Mouse (Mus musculus): ENCODE results near the gene Washc1.
"Not testable (repeated sequence)": the region's sequence is repeated elsewhere in the genome, so short reads cannot be mapped to it uniquely, and the experiment has no call there.

Washc1 gene

DNA sequence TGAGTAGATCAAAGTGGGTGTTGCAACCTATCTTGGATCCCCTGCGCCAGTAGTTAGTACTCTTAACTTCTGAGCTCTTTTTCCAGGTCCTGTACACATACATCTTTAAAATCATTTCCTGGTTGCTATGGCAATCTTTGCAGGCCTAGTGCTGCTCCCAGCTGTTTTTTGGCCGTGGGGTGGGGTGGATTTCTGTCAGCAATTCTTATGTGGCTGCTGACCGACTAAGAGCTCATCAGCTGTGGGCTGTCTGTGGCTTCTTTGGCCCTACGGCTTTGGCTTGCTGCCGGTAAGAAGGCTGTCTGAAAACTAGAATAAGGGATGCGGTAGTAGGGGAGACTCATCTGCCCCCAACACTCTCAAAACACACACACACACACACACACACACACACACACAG lies 599 bp upstream of the Washc1 start:
- DNase-seq (ENCODE audit: inconsistent age in 2 of 2, low spot score in 1 of 2) = peak in 1 of 2 experiments; percentile 61

DNA sequence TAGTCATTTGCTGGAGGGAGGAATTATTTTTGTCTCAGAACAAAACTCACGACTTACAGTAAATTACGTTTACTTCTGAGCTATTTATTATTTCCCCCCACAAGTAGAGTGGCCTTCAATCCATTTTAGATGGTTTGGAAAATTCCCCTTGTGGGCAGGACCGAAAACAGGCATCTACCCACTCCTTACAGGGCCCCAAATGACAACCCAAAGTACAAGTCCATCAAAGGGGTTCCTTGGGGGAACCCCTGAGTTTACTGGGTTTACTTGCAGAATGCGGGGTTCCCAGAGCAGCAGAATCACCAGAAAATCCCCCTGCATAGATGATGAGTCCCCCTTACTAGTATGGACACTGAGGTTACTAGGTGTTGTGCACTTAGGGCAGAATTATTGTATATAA lies 821 bp downstream of the Washc1 start:
- DNase-seq (ENCODE audit: inconsistent age in 2 of 2, low spot score in 1 of 2) = no peak

DNA sequence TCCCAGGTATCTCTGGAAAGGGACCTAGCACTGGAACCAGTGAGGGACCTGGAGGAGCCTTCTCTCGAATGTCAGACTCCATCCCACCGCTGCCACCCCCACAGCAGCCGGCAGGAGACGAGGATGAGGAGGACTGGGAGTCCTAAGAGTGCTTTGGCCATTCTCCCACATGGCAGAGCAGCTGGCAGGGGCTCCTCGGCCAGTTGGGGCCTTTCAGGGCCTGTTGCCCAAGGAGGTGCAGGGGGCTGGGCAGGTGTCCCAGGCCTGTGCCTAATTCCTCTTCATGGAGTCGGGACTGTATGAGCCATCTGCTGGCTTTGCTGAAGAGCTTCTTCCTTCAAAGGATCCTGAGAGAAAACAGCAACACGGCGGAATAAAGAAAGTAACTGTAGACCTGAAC lies 7.6 kb downstream of the Washc1 start:
- no peak for DNase-seq (ENCODE audit: inconsistent age in 2 of 2, low spot score in 1 of 2)

DNA sequence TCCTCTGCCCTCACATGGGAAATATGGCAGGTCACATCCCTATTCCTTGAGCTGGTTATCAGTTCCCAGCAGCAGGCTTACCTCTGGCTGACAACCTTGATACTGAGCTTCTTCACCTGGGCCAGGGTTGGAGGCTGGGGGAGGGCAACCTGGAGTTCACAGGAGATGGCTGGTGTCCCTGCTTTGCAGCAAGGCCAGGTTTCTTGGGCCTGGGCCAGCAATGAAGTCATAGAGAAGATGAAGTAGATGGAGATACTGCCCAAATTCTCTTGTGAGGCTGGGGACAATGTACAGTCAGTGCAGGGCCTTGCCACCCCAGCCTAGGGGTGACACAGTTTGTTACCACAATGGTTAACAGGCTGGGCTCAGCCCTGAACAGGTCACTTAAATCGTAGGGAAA lies 9.4 kb downstream of the Washc1 start:
- DNase-seq (ENCODE audit: inconsistent age in 2 of 2, low spot score in 1 of 2) = peak in 1 of 2 experiments; percentile 47

DNA sequence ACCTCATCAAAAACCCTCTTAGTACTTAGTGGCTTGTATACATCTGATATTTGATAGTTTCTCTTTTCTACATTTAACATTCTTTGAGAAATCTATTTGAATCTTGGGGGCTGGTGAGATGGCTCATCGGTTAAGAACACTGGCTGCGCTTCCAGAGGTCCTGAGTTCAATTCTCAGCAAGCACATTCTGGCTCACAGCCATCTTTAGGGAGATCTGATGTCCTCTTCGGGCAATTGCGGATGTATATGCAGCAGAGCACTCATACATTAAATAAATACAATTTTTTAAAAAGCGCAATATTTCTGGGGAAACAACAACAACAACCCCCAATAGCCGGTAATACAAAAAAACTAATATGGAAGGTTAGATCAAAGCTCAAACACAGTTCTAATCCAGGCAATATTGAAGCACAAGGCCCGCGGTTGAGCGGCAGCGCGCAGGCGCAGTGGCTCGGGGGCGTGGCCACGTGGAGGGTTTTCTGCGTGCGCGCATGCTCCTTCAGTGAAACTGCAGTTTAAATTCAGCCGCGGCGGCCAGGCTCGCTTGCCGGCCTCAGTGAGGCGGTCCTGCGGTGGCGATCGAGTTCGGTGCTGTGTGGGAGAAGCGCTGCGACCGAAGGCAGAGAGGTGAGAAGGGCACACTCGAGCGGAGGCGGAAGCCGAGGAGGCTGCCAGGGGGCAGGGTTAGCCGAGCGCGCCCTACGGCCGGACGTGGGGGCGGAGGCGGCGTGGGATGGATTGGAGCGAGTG lies 11.9 kb downstream of the Washc1 start, which contains the start of gene Ddx11:
Ddx11 (plus strand) TSS at position 455 of the 750 bp plus-strand sequence.
- DNase-seq (ENCODE audit: inconsistent age in 2 of 2, low spot score in 1 of 2) = peak; percentile 93 to 98

DNA sequence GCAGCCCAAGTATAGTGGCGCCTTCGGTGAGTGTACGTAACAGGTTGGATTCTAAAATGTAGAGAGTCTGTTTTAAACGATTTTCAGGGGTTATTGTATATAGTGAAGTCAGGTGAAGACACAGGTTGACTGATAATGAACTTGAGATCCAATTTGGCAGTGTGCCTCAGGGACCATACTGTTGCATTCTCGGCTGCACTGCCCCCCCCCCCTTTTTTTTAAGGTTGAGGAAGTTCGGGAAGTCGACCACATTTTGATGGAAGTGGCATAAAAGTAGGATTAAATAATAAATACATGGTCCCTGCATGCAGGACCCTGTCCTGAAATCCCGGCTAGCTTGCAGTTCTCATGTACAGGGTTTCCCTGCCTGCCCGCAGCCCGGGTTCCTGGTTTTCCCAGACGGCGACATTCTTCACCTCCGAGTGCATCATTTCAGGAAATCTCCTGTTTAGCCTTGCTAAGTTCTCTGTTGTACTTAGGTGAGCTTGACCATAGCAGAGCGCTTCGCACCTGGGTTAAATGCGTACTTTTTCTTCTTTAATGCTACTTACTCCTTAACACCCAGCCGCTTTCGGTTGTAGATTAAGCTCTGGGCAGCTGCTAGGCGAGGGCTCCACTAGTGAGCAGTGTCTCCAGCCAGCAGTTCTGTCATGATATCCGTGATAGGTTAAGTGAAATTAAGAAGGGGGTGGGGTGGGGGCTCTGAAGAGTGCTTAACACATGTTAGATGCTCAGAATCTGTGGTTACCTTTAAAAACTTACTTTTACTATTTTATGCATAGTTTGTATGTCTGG lies 12.7 kb downstream of the Washc1 start:
- no peak for DNase-seq (ENCODE audit: inconsistent age in 2 of 2, low spot score in 1 of 2)

DNA sequence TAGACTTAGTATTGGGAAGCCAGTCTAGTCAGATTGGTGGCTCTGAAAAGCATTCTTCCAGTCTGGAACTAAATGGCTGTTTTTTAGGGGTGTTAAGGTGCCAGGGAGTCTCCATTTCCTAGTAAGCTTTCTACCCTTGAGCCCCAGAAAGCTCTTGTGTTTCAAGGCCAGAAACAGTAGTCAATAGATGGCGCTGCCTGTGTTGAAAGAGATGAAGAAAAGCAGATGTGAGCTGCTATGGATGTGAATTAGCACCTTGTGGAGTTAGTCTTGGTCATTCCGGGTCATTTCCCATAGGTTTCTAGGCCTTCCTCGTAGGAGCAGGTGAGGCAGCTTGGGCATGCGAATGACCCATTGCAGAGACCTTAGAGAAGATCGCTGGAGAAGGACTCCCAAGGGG lies 13.9 kb downstream of the Washc1 start:
- DNase-seq (ENCODE audit: inconsistent age in 2 of 2, low spot score in 1 of 2) = no peak

DNA sequence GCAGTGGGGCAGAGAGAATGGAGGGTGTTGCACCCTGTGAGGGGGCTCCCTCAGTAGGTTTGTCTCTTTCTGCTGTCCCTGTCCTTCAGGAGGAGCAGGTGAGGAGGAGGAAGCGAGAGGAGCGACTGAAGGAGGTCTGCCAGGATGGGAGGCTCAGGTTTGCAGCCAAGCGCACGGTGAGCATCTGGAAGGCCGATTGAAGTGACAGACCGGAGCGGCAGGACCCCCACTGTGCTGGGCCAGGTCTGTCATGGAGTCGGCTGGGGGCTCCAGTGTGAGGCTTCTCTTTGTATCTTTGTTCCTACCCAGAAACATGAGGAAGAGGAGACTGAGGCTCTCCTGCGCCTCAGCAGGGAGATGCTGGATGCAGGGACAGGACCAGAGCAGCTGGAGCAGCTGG lies 19.0 kb downstream of the Washc1 start:
- no peak for DNase-seq (ENCODE audit: inconsistent age in 2 of 2, low spot score in 1 of 2)

DNA sequence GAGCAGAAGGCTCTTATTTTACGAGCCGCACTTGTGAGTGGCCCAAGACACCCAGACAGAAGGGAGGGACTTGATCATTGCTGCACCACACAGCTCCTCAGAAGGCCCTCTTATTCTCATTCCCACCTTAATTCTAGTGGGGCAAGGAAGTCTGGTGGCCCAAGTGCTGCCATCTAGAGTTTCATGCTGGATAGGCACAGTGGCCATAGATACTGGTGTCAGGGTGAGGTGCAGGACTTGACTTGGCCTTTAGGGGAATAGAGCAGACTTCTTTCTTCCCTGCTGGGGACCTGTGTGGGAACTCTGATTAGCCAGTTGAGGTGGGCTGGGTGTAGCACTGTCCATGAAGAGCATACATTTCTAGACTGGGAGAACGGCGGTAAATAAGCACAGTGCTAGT lies 19.9 kb downstream of the Washc1 start:
- no peak for DNase-seq (ENCODE audit: inconsistent age in 2 of 2, low spot score in 1 of 2)

DNA sequence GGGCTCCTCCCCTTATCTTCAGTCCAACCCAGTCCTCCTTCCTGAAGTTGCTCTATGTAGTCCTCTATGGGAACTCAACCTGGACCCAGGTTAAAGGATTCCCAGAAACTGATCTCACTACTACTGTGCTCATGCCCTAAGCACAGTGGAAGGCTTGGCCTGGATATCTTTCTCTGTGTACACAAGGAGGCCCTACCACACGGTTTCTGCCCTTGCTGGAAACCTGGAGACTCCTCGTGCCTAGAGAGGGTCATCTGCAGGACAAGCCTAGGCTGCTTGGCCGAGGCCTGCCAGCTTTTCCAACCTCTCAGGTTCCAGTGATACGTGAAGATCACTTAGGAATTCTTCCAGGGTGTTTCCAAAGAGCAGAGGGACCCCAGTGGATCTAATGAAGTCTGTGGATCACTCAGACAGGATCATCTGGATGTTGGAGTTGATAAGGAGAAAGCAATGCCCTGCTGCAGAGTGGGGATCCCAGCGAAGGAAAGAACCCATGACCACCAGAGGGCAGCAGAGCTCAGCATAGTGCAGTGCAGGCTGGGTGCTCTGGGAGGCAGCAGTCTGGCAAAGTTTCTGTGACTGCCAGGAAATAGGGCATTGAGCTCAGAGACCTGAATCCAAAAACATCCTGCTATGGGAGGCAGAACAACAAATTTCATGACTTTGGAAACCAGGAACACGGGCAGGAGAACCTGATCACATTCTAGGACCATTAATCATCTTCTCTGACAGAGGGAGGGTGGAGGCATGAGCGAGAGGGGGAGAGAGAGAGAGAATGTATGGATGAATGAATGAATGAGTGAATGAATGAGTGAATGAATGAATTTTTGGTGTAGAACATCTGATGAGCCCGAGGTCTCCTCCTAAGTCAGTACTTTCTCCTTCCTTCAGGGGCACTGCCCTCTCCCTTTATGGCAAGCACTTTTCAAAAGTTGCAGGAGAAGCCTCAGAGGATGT lies 41.6 kb downstream of the Washc1 start:
- DNase-seq (ENCODE audit: inconsistent age in 2 of 2, low spot score in 1 of 2) = not testable (repeated sequence)

DNA sequence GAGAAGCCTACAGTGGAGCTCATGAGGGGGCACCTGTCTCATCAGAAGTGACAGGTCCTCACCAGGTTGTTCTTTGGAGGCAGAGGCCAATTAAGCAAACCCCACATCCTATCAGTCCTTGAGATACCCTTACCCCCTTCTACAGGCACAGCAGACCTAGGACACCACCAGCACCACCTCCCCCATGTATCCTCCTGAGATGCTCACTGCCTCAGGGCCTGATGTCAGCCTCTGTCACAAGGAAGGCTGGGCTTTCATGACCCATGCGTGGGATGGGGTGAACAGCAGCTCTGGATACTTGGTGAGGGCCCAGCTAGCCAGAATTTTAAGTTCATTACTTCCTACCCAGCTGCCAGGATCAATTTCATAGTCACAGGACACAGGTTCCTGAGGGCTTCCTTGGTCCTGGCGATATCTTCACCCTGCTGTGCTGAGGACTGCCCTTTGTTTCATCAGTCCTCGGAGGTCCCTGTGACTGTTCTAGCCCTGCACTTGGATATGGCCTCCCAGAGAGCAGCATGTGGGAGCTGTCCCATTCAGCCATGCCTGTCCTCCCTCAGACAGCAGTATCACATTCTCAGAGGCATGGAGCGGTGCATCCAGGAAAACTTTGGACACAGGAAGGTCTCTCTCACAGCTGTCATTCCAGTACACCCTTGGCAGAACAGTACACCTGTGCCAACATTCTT lies 42.5 kb downstream of the Washc1 start:
- not testable (repeated sequence) for DNase-seq (ENCODE audit: inconsistent age in 2 of 2, low spot score in 1 of 2)

DNA sequence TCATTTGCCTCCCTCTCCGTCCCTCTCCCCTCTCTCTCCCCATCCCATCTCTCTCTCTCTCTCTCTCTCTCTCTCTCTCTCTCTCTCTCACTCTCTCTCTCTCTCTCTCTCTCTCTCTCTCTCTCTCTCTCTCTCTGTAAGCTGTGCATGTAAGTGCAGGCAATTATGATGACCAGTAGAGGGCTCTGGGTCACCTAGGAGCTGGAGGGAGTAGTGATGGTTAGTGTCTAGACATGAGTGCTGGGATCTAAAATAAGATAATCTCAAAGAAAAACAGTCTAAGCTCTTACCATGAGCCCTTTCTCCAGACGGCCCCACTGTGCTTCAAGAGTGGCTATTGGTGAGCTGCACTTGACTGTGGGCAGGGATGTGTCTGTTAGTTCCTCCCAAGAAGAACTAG lies 43.5 kb downstream of the Washc1 start:
- no peak for DNase-seq (ENCODE audit: inconsistent age in 2 of 2, low spot score in 1 of 2)

DNA sequence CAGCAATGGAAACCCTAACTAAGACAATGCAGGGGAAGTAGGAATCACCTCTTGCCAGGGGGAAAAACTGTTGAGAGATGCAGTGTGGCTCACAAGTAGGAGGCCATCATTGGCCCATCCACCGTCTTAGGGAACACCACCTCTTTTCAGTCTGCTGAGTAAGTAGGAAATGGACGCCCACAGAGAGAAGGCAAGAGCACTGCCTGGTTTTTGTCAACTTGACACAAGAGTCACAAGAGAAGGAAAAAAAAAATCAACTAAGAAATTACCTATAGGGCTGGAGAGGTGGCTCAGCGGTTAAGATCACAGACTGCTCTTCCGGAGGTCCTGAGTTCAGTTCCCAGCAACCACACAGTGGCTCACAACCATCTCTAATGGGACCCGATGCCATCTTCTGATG lies 46.9 kb downstream of the Washc1 start:
- DNase-seq (ENCODE audit: inconsistent age in 2 of 2, low spot score in 1 of 2) = no peak

DNA sequence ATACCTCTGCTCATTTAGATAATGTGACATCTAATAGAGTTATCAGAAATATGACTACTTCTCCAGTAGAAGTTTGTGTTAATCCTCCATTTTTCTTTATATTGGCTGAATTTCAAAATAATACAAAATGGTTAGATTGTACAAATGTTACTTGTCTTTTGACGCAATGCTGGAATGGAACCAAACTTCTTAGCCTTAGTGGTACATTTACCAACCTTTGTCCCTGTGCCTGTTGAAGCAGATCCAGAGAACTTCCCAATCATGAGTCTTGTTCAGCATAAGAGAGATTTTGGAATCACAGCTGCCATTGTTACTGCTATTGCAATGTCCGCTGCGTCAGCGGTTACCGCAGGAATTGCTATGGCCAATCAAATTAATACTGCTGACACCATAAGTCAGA lies 55.8 kb downstream of the Washc1 start:
- not testable (repeated sequence) for DNase-seq (ENCODE audit: inconsistent age in 2 of 2, low spot score in 1 of 2)

Measured in adrenal gland, adult (tissue).